Mouse (Mus musculus): Measurements from ENCODE around the gene Hyal1. TPM values are rescaled to one million over a fixed set of nuclear protein-coding genes. Genes with fewer than 3 reads are reported as not detected.

Hyal1 gene
- total and polyA plus RNA-seq, 3 experiments: 0.40 to 0.59 TPM; not detected in 1

- no peak overlapping the region for H3K27ac ChIP-seq (ENCODE audit: insufficient read depth, low read depth)
- TF ChIP-seq MYC (IDR thresholded peaks at IDR 0.05; ENCODE audit: low read depth, low read length) (no peak), MAZ (IDR thresholded peaks at IDR 0.05; ENCODE audit: low read depth, low read length) (no peak), USF2 (conservative IDR thresholded peaks at IDR 0.05; ENCODE audit: low read depth, low read length) (no peak), JUND (conservative IDR thresholded peaks at IDR 0.05; ENCODE audit: low read depth, low read length) (no peak), CTCF (conservative IDR thresholded peaks at IDR 0.05 in 1 of 2, IDR thresholded peaks at IDR 0.05 in 1 of 2; ENCODE audit: low read depth in 2 of 2, low read length in 2 of 2) (no peak), ETS1 (conservative IDR thresholded peaks at IDR 0.05; ENCODE audit: low read depth, low read length) (no peak), NRF1 (IDR thresholded peaks at IDR 0.05; ENCODE audit: low read depth, low read length) (no peak), BHLHE40 (IDR thresholded peaks at IDR 0.05; ENCODE audit: low read depth, low read length) (no peak), IRF4 (IDR thresholded peaks at IDR 0.05; ENCODE audit: low read depth, low read length) (no peak), SIN3A (IDR thresholded peaks at IDR 0.05; ENCODE audit: low read length) (no peak), TBP (conservative IDR thresholded peaks at IDR 0.05; ENCODE audit: low read depth, low read length) (no peak), ZKSCAN1 (IDR thresholded peaks at IDR 0.05; ENCODE audit: borderline replicate concordance, low read depth, low read length) (no peak), POLR2A (IDR thresholded peaks at IDR 0.05; ENCODE audit: low read depth, low read length) (no peak), CHD1 (IDR thresholded peaks at IDR 0.05; ENCODE audit: low read depth, low read length) (no peak), GABPA (IDR thresholded peaks at IDR 0.05; ENCODE audit: insufficient replicate concordance, low read depth, low read length) (no peak), MXI1 (IDR thresholded peaks at IDR 0.05; ENCODE audit: low read depth, low read length) (no peak), UBTF (IDR thresholded peaks at IDR 0.05; ENCODE audit: low read depth, low read length) (no peak), HCFC1 (IDR thresholded peaks at IDR 0.05; ENCODE audit: low read depth, low read length) (no peak)
- dilution Hi-C loops (cut with MboI; ENCODE audit: extremely low pct_ligation_motif_present, extremely low pct_unique_long_range_greater_than_20kb, low sequenced_read_pairs) (no loop called here), in situ Hi-C loops (cut with MboI; ENCODE audit: low pct_ligation_motif_present, low pct_unique_long_range_greater_than_20kb, low sequenced_read_pairs) (no loop called here)
- no peaks in the 10 kb centered on the region for H3K9me3 ChIP-seq (replicated peaks; ENCODE audit: low read length)
- H3K4me2 ChIP-seq (ENCODE audit: insufficient read depth, low read depth, poor library complexity, severe bottlenecking): no peak overlapping the region
- no peak overlapping the region for H3K9ac ChIP-seq (ENCODE audit: insufficient read depth, low read depth)
- peaks cover 16% of the 10 kb centered on the region for H3K79me2 ChIP-seq (replicated peaks; ENCODE audit: control insufficient read depth, extremely low read depth, insufficient read depth, poor library complexity, severe bottlenecking)
- no peaks in the 10 kb centered on the region for H3K27me3 ChIP-seq (replicated peaks)
- no peak for DNase-seq (ENCODE audit: extremely low read depth)
- H3K4me3 ChIP-seq (replicated peaks in 1 of 3; ENCODE audit: low read depth in 2 of 3, low read length in 2 of 3, poor library complexity in 1 of 3): no peak overlapping the region
- H3K4me1 ChIP-seq (ENCODE audit: control insufficient read depth in 1 of 2, insufficient read depth in 2 of 2): peaks cover 5 to 9% of the 10 kb centered on the region in 2 experiments
- H3K36me3 ChIP-seq (replicated peaks in 1 of 2; ENCODE audit: control insufficient read depth in 1 of 2, insufficient read depth in 1 of 2, low read length in 1 of 2): peaks cover 65 to 90% of the 10 kb centered on the region in 2 experiments
These were observed 42.8 kb downstream of the Hyal1 start for GRCm38 (mm10) chr9:107619546-107619879.

- Histone ChIP-seq H3K9me3 (replicated peaks; ENCODE audit: low read length) (no peaks in the 10 kb centered on the region), H3K79me2 (replicated peaks; ENCODE audit: control insufficient read depth, extremely low read depth, insufficient read depth, poor library complexity, severe bottlenecking) (peaks cover 16% of the 10 kb centered on the region), H3K27ac (ENCODE audit: insufficient read depth, low read depth) (no peak overlapping the region), H3K27me3 (replicated peaks) (no peaks in the 10 kb centered on the region), H3K36me3 (replicated peaks in 1 of 2; ENCODE audit: control insufficient read depth in 1 of 2, insufficient read depth in 1 of 2, low read length in 1 of 2) (peaks cover 62 to 90% of the 10 kb centered on the region in 2 experiments), H3K4me1 (ENCODE audit: control insufficient read depth in 1 of 2, insufficient read depth in 2 of 2) (peaks cover 13 to 23% of the 10 kb centered on the region in 2 experiments), H3K4me2 (ENCODE audit: insufficient read depth, low read depth, poor library complexity, severe bottlenecking) (no peak overlapping the region), H3K9ac (ENCODE audit: insufficient read depth, low read depth) (no peak overlapping the region), H3K4me3 (replicated peaks in 1 of 3; ENCODE audit: low read depth in 2 of 3, low read length in 2 of 3, poor library complexity in 1 of 3) (no peak overlapping the region)
- in situ Hi-C loops (cut with MboI; ENCODE audit: low pct_ligation_motif_present, low pct_unique_long_range_greater_than_20kb, low sequenced_read_pairs) (no loop called here), dilution Hi-C loops (cut with MboI; ENCODE audit: extremely low pct_ligation_motif_present, extremely low pct_unique_long_range_greater_than_20kb, low sequenced_read_pairs) (no loop called here)
- TF ChIP-seq RCOR1 (conservative IDR thresholded peaks at IDR 0.05; ENCODE audit: low read depth, low read length) (no peak), MAX (IDR thresholded peaks at IDR 0.05; ENCODE audit: low read length) (no peak), CHD1 (IDR thresholded peaks at IDR 0.05; ENCODE audit: low read depth, low read length) (no peak), NELFE (IDR thresholded peaks at IDR 0.05; ENCODE audit: low read depth, low read length) (no peak), ZKSCAN1 (IDR thresholded peaks at IDR 0.05; ENCODE audit: borderline replicate concordance, low read depth, low read length) (no peak), EP300 (IDR thresholded peaks at IDR 0.05; ENCODE audit: low read length) (no peak), MEF2A (IDR thresholded peaks at IDR 0.05; ENCODE audit: borderline replicate concordance, low read depth, low read length) (no peak), RAD21 (IDR thresholded peaks at IDR 0.05; ENCODE audit: low read depth, low read length) (no peak), MYC (IDR thresholded peaks at IDR 0.05; ENCODE audit: low read depth, low read length) (no peak)
- DNase-seq (ENCODE audit: extremely low read depth): no peak
These were observed 44.2 kb downstream of the Hyal1 start for GRCm38 (mm10) chr9:107620954-107621353.
